Mouse (Mus musculus) small intestine, adult 2 months (tissue): ENCODE measurements at regions not wholly inside any gene's neighbourhood (a gene's known extent, or its start where the extent isn't known, plus 50 kb on each side); places are given as distances from the start of the nearest gene placed in this dataset.

Source experiments
- CTCF ChIP-seq: fragments of 200-500 bp; IDR thresholded peaks from 2 replicates; pipeline ENCODE4 v1.5.1; 2012; ENCODE audit warnings: low read depth, mild to moderate bottlenecking, control low read depth, inconsistent platforms, low read length, moderate library complexity, mixed read lengths; ENCODE audit not compliant: insufficient replicate concordance, insufficient read length; ENCODE audit errors: extremely low read depth
- POLR2A ChIP-seq: fragments of 200-500 bp; IDR thresholded peaks from 2 replicates; pipeline ENCODE4 v1.6.1; 2012; ENCODE audit warnings: low read depth, mild to moderate bottlenecking, control low read depth, inconsistent platforms, low read length, moderate library complexity

DNA sequence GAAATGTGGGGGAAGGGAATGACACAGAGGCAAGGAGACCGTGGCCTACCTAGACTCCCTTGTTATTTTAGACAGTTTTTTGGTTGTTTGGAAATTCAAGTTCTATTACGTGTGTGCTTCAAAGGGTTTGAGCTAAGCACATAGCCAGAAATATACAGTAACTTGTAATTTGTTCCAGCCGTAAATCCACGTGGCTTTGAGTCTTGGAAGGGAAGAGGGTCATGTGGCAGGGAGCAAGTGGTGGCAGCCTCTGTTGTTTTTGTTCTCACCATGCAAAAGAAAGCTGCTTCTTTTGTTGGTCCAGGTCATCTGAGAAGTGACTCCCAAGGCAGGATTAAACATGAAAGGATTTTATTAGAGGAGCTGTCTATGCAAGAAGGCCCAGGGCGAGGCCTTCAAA lies 153.1 kb downstream of the Snx13 start:
- no peak for TF ChIP-seq CTCF
- TF ChIP-seq POLR2A: no peak
